Mouse (Mus musculus) embryonic fibroblast, embryonic 13.5 days (primary cell): ENCODE measurements around the gene Fscn2. TPM values are rescaled to one million over a fixed set of nuclear protein-coding genes. Genes with fewer than 3 reads are reported as not detected.
A peak's percentile ranks its signal among the peaks of the same experiment; 100 is the strongest.

ENCODE experiments used
- H3K27ac ChIP-seq: 2 replicates; pipeline ENCODE4 v1.5.1; 2012; ENCODE audit warnings: low read length, control low read depth, inconsistent platforms; ENCODE audit not compliant: insufficient read depth
- H3K4me1 ChIP-seq: 2 replicates; pipeline ENCODE4 v1.6.1; 2011; ENCODE audit warnings: low read length; ENCODE audit not compliant: control insufficient read depth, insufficient read depth
- H3K4me3 ChIP-seq: 2 replicates; pipeline ENCODE4 v1.5.1; 2011; ENCODE audit warnings: mild to moderate bottlenecking, control low read depth, low read length; ENCODE audit not compliant: insufficient read depth
- CTCF ChIP-seq: IDR thresholded peaks from 2 replicates; pipeline ENCODE4 v1.5.1; 2011; ENCODE audit warnings: mild to moderate bottlenecking, control low read depth, low read length, moderate library complexity, borderline replicate concordance; ENCODE audit not compliant: insufficient read depth
- POLR2A ChIP-seq: IDR thresholded peaks from 2 replicates; pipeline ENCODE4 v1.6.1; 2011; ENCODE audit warnings: low read depth, mild to moderate bottlenecking, control low read depth, low read length, moderate library complexity
- polyA plus RNA-seq: library from polyadenylated mRNA; stranded (reverse); fragments of >200 nt; gene quantifications from 2 replicates; pipeline ENCODE4 v1.2.4, GENCODE M21; 2011; ENCODE audit warnings: low read depth; ENCODE audit not compliant: missing spikeins, insufficient read length

Fscn2 gene
- polyA plus RNA-seq, 1 experiment, result not detected

- no peak overlapping the region for H3K4me3 ChIP-seq
- TF ChIP-seq POLR2A, result no peak
- no peak for TF ChIP-seq CTCF
- H3K27ac ChIP-seq, result no peak overlapping the region
- peaks cover 9% of the 10 kb centered on the region for H3K4me1 ChIP-seq
These were observed 3.4 kb upstream of the Fscn2 start for GRCm38 (mm10) chr11:120357791-120358401.

- no peak overlapping the region for H3K27ac ChIP-seq
- no peak overlapping the region for H3K4me3 ChIP-seq
- peaks cover 6% of the 10 kb centered on the region; the same call in 1 of the 2 replicates for H3K4me1 ChIP-seq
- TF ChIP-seq POLR2A (no peak), CTCF (no peak)
These were observed 1.9 kb upstream of the Fscn2 start for GRCm38 (mm10) chr11:120359391-120359790.

- Histone ChIP-seq H3K4me3 (no peak overlapping the region), H3K27ac (no peak overlapping the region), H3K4me1 (peaks cover 6% of the 10 kb centered on the region; the same call in 1 of the 2 replicates)
- TF ChIP-seq POLR2A, result no peak
These were observed 1.3 kb upstream of the Fscn2 start for GRCm38 (mm10) chr11:120360062-120360461.

GRCm38 (mm10) chr11:120360755-120361154 is 579 bp upstream of the Fscn2 start:
- H3K27ac ChIP-seq, result no peak overlapping the region
- H3K4me1 ChIP-seq, result peaks cover 6% of the 10 kb centered on the region; the same call in 1 of the 2 replicates
- no peak overlapping the region for H3K4me3 ChIP-seq
- TF ChIP-seq CTCF (no peak), POLR2A (no peak)

GRCm38 (mm10) chr11:120362891-120363290 is 1.6 kb downstream of the Fscn2 start:
- Histone ChIP-seq H3K27ac (no peak overlapping the region), H3K4me3 (no peak overlapping the region), H3K4me1 (peaks cover 4% of the 10 kb centered on the region; the same call in 1 of the 2 replicates)
- no peak for TF ChIP-seq CTCF
- no peak for TF ChIP-seq POLR2A

GRCm38 (mm10) chr11:120366443-120367027 is 5.2 kb downstream of the Fscn2 start:
- Histone ChIP-seq H3K27ac (no peak overlapping the region), H3K4me1 (no peaks in the 10 kb centered on the region), H3K4me3 (no peak overlapping the region)
- TF ChIP-seq POLR2A, result no peak
- no peak for TF ChIP-seq CTCF

GRCm38 (mm10) chr11:120369656-120370055 is 8.3 kb downstream of the Fscn2 start:
- Histone ChIP-seq H3K4me3 (no peak overlapping the region), H3K27ac (no peak overlapping the region), H3K4me1 (no peaks in the 10 kb centered on the region)
- TF ChIP-seq POLR2A (no peak), CTCF (peak; percentile 81)

GRCm38 (mm10) chr11:120373025-120373424 is 11.7 kb downstream of the Fscn2 start:
- TF ChIP-seq POLR2A, result no peak
- TF ChIP-seq CTCF, result no peak
- Histone ChIP-seq H3K4me3 (no peak overlapping the region), H3K4me1 (no peaks in the 10 kb centered on the region), H3K27ac (no peak overlapping the region)

GRCm38 (mm10) chr11:120373820-120374586 is 12.7 kb downstream of the Fscn2 start:
- TF ChIP-seq POLR2A (no peak), CTCF (no peak)
- no peak overlapping the region for H3K27ac ChIP-seq
- H3K4me3 ChIP-seq, result no peak overlapping the region
- H3K4me1 ChIP-seq, result no peaks in the 10 kb centered on the region

- H3K4me1 ChIP-seq, result no peaks in the 10 kb centered on the region
- no peak overlapping the region for H3K27ac ChIP-seq
- TF ChIP-seq POLR2A (no peak), CTCF (no peak)
- no peak overlapping the region for H3K4me3 ChIP-seq
These were observed 14.0 kb downstream of the Fscn2 start for GRCm38 (mm10) chr11:120375324-120375723.
